Mouse (Mus musculus): Measurements from ENCODE around the gene Hunk.
A peak's percentile ranks its signal among the peaks of the same experiment; 100 is the strongest.

Gene Hunk

GRCm38 (mm10) chr16:90435231-90435630 lies 49.4 kb downstream of the Hunk start:
- DNase-seq (ENCODE audit: low read depth, low spot score): no peak

DNA sequence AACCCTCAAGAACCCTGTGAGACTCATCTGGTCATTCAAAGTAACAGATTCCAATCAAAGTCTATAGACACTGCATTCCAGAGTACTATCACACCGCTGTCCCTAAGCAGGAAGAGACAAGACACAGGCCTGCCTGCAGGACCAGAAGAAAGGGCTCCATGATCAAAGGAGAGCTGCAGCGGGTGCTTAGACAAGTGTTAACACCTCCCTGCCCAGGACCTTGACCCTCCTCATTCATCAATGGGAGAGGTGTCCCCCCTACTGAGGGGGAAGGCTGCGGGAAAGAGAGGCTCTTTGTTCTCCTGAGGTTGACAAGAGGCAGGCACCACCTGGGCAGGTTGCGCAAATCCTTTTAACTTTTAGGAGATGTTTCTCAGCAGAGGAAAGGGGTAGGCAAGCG lies 51.5 kb downstream of the Hunk start:
- DNase-seq (ENCODE audit: low read depth, low spot score): peak; percentile 10

- no peak for DNase-seq (ENCODE audit: low read depth, low spot score)
Observed at GRCm38 (mm10) chr16:90439493-90439892, 53.7 kb downstream of the Hunk start.

DNA sequence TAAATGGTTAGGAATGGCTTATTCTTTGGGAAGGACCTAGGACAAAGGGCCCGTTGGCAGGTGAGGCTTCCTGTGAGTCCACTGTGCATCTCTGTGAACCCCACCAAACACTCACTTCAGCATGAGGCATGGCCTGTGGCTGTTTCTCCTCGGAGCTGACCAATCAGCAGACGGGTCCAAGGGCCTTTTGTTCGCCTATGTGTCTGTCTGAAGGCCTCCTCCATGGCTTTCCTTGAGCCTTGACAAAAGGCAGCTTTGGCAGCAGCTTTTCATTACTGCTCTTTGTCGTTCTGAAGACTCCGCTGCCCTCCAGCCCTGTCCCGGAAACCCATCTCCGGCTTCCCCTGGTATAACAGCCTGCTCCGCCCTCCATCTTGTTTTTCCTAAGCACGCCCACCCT lies 54.8 kb downstream of the Hunk start:
- DNase-seq (ENCODE audit: low read depth, low spot score): no peak

DNA sequence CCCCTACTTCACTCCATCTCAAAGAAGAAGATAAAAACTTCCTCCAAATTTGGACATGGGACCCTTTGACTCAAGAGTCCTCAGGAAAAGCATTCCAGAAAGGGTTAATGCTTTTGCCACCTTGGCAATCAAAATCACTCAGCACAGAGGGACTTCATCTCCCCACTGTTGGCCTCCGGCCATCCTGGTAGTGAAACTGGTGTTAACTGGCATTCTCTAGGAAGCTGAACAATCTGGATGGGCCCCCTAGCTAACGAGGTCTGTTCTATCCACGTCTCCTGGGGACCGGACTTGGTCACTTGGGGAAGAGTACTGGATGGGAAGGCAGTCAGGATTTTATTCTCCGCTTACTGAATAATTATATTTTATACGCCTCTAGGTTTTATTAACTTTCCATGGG lies 57.2 kb downstream of the Hunk start:
- DNase-seq (ENCODE audit: low read depth, low spot score): no peak

GRCm38 (mm10) chr16:90453197-90453596 lies 67.4 kb downstream of the Hunk start:
- DNase-seq (ENCODE audit: low read depth, low spot score): peak; percentile 72

- DNase-seq (ENCODE audit: low read depth, low spot score): no peak
Observed at GRCm38 (mm10) chr16:90456495-90457125, 70.8 kb downstream of the Hunk start.

- DNase-seq (ENCODE audit: low read depth, low spot score): no peak
Observed at GRCm38 (mm10) chr16:90458899-90459610, 73.2 kb downstream of the Hunk start.

DNA sequence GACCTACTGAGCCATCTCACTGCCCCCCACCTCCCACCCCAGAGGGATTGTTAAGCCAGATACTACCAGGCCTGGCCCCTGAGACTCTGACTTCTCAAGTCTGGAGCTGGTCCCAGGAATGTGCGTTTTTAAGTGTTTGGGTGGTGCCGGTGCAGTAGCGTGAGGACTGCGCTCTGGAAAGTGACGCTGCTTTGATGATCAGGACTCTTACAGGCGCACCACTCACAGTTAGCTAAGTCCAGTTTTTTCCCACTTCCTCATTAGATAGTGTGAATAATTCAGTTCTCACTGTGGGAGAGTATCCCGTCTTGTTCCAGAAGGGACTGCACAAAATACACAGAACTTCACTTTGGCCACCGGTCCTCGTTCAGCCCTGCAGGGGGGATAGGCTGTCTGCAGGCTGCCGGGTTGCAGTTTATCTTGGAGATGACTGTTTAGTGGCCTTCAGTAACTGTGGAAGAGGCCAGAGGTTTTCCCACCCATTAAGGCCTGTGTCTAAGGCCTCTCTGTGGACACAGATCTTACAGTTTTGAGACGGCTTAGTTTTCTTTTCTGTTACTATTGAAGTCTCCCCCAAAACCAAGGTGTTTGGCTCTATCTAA lies 75.6 kb downstream of the Hunk start:
- DNase-seq (ENCODE audit: low read depth, low spot score): no peak

DNA sequence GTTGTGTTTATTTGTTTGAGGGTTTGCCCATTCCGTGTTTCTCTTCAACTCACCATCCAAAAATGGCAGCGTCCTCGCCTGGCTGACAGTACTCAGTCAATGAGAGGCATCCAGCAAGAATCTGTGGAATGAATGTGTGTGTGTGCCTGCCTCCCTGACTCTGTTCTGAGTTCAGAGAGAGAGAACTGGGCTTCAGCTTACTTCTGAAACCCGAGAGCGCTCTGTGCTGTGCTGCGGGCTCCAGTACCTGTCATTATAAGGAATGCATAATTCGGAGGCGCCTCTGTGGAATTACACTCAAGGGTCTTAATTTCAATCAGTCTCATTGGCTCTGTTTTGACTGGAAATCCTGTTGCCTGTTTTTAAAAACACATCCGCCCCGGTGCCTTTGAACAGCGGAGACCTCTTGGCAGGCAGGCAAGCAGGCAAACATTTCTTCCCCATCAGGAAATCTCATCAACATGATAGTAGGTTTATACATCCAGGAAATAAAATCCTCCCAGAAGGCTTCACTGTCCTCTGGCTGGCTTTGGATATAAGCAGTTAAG lies 77.0 kb downstream of the Hunk start:
- no peak for DNase-seq (ENCODE audit: low read depth, low spot score)

DNA sequence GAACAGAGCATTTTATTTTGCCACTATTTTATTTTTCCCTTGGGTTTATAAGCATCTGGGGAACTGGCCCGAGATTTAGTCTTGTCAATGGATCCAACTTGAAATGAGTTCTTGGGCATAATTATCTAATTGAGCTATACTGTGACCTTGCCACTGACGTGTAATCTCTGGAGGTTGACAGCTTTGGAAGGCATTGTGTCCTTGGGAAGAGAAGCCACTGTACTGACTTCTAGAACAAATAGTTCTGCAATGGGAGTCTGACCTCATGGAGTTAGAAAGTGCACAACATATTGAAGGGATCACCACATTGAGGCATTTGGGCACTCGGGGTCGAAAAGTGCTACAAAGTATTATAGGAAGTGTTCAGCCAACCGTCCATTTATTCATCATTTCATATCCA lies 79.3 kb downstream of the Hunk start:
- no peak for DNase-seq (ENCODE audit: low read depth, low spot score)

DNA sequence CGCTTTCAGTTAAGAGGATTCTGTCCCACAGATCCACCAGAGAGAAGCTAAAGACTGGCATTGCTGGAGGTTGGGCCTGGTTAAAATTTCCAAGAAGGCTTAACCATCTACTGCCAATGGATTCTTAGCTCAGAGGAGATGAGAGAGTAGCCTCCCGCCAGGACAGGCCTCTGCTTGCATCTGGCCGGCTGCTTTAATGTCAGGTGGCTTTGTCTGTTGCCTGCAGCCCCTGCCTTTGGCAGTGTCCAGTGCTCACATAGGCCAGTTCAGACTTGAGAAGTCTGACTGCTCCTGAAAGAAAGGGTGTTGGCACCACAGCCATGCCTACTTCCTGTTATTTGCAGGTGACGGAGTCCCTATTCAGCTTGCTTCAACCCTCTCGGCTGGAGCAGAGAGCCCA lies 82.5 kb downstream of the Hunk start:
- no peak for DNase-seq (ENCODE audit: low read depth, low spot score)

DNA sequence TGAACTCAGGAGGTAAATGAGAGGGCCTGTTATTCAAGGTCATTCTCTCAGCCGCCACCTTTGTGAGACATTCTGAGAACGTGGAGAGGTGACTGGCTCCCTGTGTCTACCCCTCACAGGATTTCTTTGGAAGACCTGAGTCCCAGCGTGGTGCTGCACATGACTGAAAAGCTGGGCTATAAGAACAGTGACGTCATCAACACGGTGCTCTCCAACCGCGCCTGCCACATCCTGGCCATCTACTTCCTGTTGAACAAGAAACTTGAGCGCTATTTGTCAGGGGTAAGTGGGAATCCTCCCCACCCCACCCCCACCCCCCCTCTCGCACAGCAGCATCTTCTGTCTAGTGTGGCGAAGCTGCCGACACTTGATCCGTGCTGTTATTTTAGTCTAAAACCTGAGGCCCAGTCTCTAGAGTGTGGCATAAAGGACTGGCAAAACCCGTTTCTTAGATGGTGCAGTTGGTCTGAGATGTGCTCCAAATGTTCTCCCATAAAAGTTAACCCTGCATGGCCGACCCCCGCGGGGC lies 90.0 kb downstream of the Hunk start:
- no peak for DNase-seq (ENCODE audit: low read depth, low spot score)

- no peak for DNase-seq (ENCODE audit: low read depth, low spot score)
Observed at GRCm38 (mm10) chr16:90481612-90482011, 95.8 kb downstream of the Hunk start.

DNA sequence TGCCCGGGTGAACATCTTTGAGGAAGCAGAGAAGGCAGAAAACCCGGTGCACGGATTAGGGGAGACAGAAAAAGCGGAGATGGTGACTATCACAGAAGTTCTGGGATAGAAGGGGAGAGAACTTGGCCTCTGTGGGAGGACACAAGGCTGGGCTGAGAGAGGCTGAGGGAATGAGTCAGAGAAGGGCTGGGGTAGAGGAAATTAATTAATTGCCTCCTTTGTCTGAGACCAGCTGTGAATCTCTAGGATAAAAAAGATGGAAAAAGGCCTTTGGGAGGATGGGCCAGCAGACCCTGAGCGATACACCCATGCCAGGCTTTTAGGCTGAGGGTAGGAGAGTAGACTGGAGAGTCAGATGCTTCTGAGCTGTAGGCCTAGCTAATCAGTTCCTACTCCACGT lies 97.5 kb downstream of the Hunk start:
- DNase-seq (ENCODE audit: low read depth, low spot score): peak; percentile 54

DNA sequence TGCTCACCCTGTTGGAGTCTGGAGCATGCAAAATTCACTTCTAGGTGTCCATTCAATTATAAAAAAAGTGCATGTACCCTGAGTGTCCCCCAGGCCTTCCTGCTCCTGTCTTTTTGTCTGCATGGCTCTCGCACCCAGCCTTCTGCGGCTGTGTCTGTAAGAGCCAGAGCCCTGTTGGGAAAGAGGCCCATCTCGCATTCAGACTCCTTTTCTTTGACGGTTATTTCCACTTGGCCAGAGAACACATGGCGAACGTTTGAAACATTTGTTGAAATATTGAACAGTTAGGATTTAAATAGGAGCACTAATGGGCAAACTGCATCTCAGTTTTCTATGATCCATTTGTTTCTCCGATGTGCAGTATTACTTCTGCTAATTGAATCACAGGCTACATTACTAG lies 99.3 kb downstream of the Hunk start:
- no peak for DNase-seq (ENCODE audit: low read depth, low spot score)

GRCm38 (mm10) chr16:90485599-90485998 lies 99.8 kb downstream of the Hunk start:
- no peak for DNase-seq (ENCODE audit: low read depth, low spot score)

- DNase-seq (ENCODE audit: low read depth, low spot score): peak; percentile 25
Observed at GRCm38 (mm10) chr16:90490066-90490465, 104.3 kb downstream of the Hunk start.

- DNase-seq (ENCODE audit: low read depth, low spot score): no peak
Observed at GRCm38 (mm10) chr16:90491898-90492499, 106.2 kb downstream of the Hunk start.

GRCm38 (mm10) chr16:90496930-90497329 lies 111.1 kb downstream of the Hunk start:
- peak; percentile 55 for DNase-seq (ENCODE audit: low read depth, low spot score)

DNA sequence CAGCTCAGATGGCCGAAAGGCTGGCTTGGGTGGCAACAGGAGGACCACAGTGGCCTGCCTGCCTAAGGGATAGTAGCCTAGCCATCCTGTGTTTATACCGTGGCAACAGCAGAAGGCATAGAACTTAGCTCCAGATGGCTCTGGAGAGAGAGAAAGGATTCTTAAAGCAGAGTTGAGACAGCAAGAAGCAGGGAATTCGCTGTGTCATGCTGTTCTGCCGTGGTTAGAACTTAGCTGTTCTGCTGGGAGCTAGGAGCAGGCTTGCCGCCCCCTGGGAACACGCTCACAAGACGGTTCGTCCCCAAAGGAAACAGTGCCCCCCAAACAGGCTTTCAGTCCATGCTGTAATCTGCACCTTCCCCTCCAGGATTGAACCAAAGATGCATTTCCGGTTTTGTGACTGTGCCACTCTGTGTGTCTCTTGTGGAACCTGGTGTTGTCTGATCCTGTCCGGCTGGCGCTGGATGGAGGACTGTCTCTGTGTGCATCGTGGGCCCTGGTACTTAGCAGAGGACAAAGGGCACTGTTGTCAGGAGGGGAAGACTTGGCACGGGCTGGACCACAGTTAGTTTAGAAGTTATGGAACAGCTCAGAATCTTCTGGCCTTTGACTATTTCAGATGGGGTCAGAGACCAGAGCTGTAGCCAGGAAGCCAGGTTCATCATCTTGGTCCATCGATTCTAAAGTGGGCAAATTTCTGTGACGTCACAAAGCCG lies 112.1 kb downstream of the Hunk start:
- peak; percentile 89 for DNase-seq (ENCODE audit: low read depth, low spot score)
